In genomic region chr3:88440500-88441381, GRCm38 (mm10) we compare ENCODE assay signal across 8 mouse cellular contexts. TPM values are rescaled to one million over a fixed set of nuclear protein-coding genes. Genes with fewer than 3 reads are reported as not detected.
A peak's percentile ranks its signal among the peaks of the same experiment; 100 is the strongest.
DNase-seq lines count a peak whose midpoint lies in the region; ATAC-seq and TF ChIP-seq lines count a peak whose summit lies in the region.

No protein-coding gene starts in this region.

- no peaks in the 10 kb centered on the region for H3K27me3 ChIP-seq in MEL (ENCODE audit: control insufficient read depth in 1 of 2, insufficient read depth in 2 of 2, low read length in 2 of 2)
- no peaks in the 10 kb centered on the region for H3K27me3 ChIP-seq in embryonic facial prominence, embryonic 14.5 days (replicated peaks; ENCODE audit: control insufficient read depth, insufficient read depth, low read length)
- no peaks in the 10 kb centered on the region for H3K27me3 ChIP-seq in hindbrain, embryonic 16.5 days (replicated peaks; ENCODE audit: control insufficient read depth, insufficient read depth, low read length)
- H3K27me3 ChIP-seq in limb, embryonic 15.5 days = 0 out of 2 replicates have a peak, but pooled peaks cover 3% of the 10 kb centered on the region
- H3K27me3 ChIP-seq in midbrain, embryonic 16.5 days (ENCODE audit: control insufficient read depth, insufficient read depth, low read depth, low read length) = no peaks in the 10 kb centered on the region

- H3K36me3 ChIP-seq in MEL (ENCODE audit: control insufficient read depth in 1 of 2, insufficient read depth in 2 of 2, low read length in 2 of 2) = no peaks in the 10 kb centered on the region
- H3K36me3 ChIP-seq in embryonic facial prominence, embryonic 14.5 days (ENCODE audit: control insufficient read depth, insufficient read depth, low read length) = no peaks in the 10 kb centered on the region
- H3K36me3 ChIP-seq in hindbrain, embryonic 16.5 days (ENCODE audit: control insufficient read depth, insufficient read depth, low read length) = peaks cover 13% of the 10 kb centered on the region
- 0 out of 2 replicates have a peak, but pooled peaks cover 4% of the 10 kb centered on the region for H3K36me3 ChIP-seq in limb, embryonic 15.5 days
- peaks cover 44% of the 10 kb centered on the region for H3K36me3 ChIP-seq in midbrain, embryonic 16.5 days (ENCODE audit: control insufficient read depth, insufficient read depth, low read length)

- H3K4me1 ChIP-seq in MEL (ENCODE audit: control insufficient read depth in 1 of 2, insufficient read depth in 2 of 2, low read length in 2 of 2) = no peaks in the 10 kb centered on the region
- peaks cover 4% of the 10 kb centered on the region for H3K4me1 ChIP-seq in embryonic facial prominence, embryonic 14.5 days (ENCODE audit: control insufficient read depth, insufficient read depth, low read length)
- H3K4me1 ChIP-seq in hindbrain, embryonic 16.5 days (ENCODE audit: control insufficient read depth, insufficient read depth, low read depth, low read length) = peaks cover 3% of the 10 kb centered on the region
- H3K4me1 ChIP-seq in limb, embryonic 15.5 days = peaks cover 32% of the 10 kb centered on the region
- 0 out of 2 replicates have a peak, but pooled peaks cover 4% of the 10 kb centered on the region for H3K4me1 ChIP-seq in midbrain, embryonic 16.5 days (ENCODE audit: control insufficient read depth, insufficient read depth, low read length)

- TF ChIP-seq CTCF in MEL (IDR thresholded peaks at IDR 0.05 in 2 of 3, conservative IDR thresholded peaks at IDR 0.05 in 1 of 3; ENCODE audit: control insufficient read depth in 1 of 3, insufficient read depth in 1 of 3, low read depth in 2 of 3, low read length in 3 of 3, poor library complexity in 1 of 3, severe bottlenecking in 1 of 3) = peak; percentile 44 to 72 (median 62)

- no peak overlapping the region for H3K9ac ChIP-seq in MEL (ENCODE audit: control insufficient read depth, low read depth, low read length, poor library complexity, severe bottlenecking)
- no peak overlapping the region for H3K9ac ChIP-seq in embryonic facial prominence, embryonic 14.5 days (ENCODE audit: low read depth, low read length)
- 0 out of 2 replicates have a peak overlapping the region, but pooled peaks have one; percentile 17 for H3K9ac ChIP-seq in hindbrain, embryonic 16.5 days (ENCODE audit: low read depth, low read length)
- no peak overlapping the region for H3K9ac ChIP-seq in limb, embryonic 15.5 days
- H3K9ac ChIP-seq in midbrain, embryonic 16.5 days (ENCODE audit: low read depth, low read length) = no peak overlapping the region

- H3K79me2 ChIP-seq in MEL (ENCODE audit: control insufficient read depth, insufficient read depth, low read length, poor library complexity) = no peaks in the 10 kb centered on the region

- no peak overlapping the region for H3K27ac ChIP-seq in MEL (ENCODE audit: control insufficient read depth, low read depth, low read length)
- H3K27ac ChIP-seq in embryonic facial prominence, embryonic 14.5 days (replicated peaks; ENCODE audit: low read depth, low read length) = no peak overlapping the region
- H3K27ac ChIP-seq in hindbrain, embryonic 16.5 days (ENCODE audit: low read depth, low read length) = no peak overlapping the region
- no peak overlapping the region for H3K27ac ChIP-seq in limb, embryonic 15.5 days
- no peak overlapping the region for H3K27ac ChIP-seq in midbrain, embryonic 16.5 days (ENCODE audit: low read length)

- TF ChIP-seq EP300 in MEL (IDR thresholded peaks at IDR 0.05; ENCODE audit: low read depth in 1 of 2, low read length in 2 of 2) = no peak

- TF ChIP-seq RAD21 in MEL (IDR thresholded peaks at IDR 0.05; ENCODE audit: low read depth, low read length) = peak; percentile 49

- ATAC-seq in embryonic facial prominence, embryonic 14.5 days (ENCODE audit: low read depth) = no peak
- peak; percentile 31 for ATAC-seq in hindbrain, embryonic 16.5 days
- no peak for ATAC-seq in limb, embryonic 15.5 days (ENCODE audit: insufficient number of reproducible peaks, low FRiP score, low TSS enrichment, low read depth)
- peak; percentile 32; the same call in 1 of the 2 replicates for ATAC-seq in midbrain, embryonic 16.5 days

- DNase-seq in cerebellum, postnatal 10 days = peak; percentile 71 to 76
- DNase-seq in cerebellum, postnatal 4 days (ENCODE audit: low spot score in 2 of 2) = no peak
- peak; percentile 49 for DNase-seq in MEL (ENCODE audit: low read depth, low spot score)
- DNase-seq in embryonic facial prominence, embryonic 14.5 days (ENCODE audit: low spot score) = peak; percentile 70
- peak; percentile 62 for DNase-seq in thymus, postnatal 25 days

- H3K4me2 ChIP-seq in embryonic facial prominence, embryonic 14.5 days (ENCODE audit: low read depth, low read length) = peak overlapping the region; percentile 17
- H3K4me2 ChIP-seq in hindbrain, embryonic 16.5 days (ENCODE audit: low read length) = peak overlapping the region; percentile 19; the same call in 1 of the 2 replicates
- H3K4me2 ChIP-seq in limb, embryonic 15.5 days = peak overlapping the region; percentile 26; the same call in 1 of the 2 replicates
- no peak overlapping the region for H3K4me2 ChIP-seq in midbrain, embryonic 16.5 days (ENCODE audit: low read length)

- 23% methylated on average over 27 of the region's 27 CpGs for WGBS in embryonic facial prominence, embryonic 14.5 days
- WGBS in hindbrain, embryonic 16.5 days = 21% methylated on average over 27 of the region's 27 CpGs
- 19% methylated on average over 27 of the region's 27 CpGs for WGBS in limb, embryonic 15.5 days
- 23% methylated on average over 26 of the region's 27 CpGs for WGBS in midbrain, embryonic 16.5 days

- no peak overlapping the region for H3K4me3 ChIP-seq in MEL (ENCODE audit: control insufficient read depth in 1 of 2, insufficient read depth in 1 of 2, low read depth in 2 of 2, low read length in 2 of 2)
- no peak overlapping the region for H3K4me3 ChIP-seq in embryonic facial prominence, embryonic 14.5 days (ENCODE audit: low read depth, low read length)
- H3K4me3 ChIP-seq in hindbrain, embryonic 16.5 days (ENCODE audit: low read length) = no peak overlapping the region
- no peak overlapping the region for H3K4me3 ChIP-seq in limb, embryonic 15.5 days
- no peak overlapping the region for H3K4me3 ChIP-seq in midbrain, embryonic 16.5 days (ENCODE audit: low read depth, low read length)

- TF ChIP-seq POLR2A in MEL (IDR thresholded peaks at IDR 0.05; ENCODE audit: control insufficient read depth in 1 of 2, insufficient read depth in 1 of 2, low read depth in 1 of 2, low read length in 2 of 2, poor library complexity in 1 of 2) = no peak

- H3K9me3 ChIP-seq in MEL (replicated peaks; ENCODE audit: insufficient read depth, low read length) = no peaks in the 10 kb centered on the region
- no peaks in the 10 kb centered on the region for H3K9me3 ChIP-seq in embryonic facial prominence, embryonic 14.5 days (ENCODE audit: control insufficient read depth, low read length)
- H3K9me3 ChIP-seq in hindbrain, embryonic 16.5 days (ENCODE audit: control insufficient read depth, low read length) = no peaks in the 10 kb centered on the region
- H3K9me3 ChIP-seq in limb, embryonic 15.5 days = no peaks in the 10 kb centered on the region
- no peaks in the 10 kb centered on the region for H3K9me3 ChIP-seq in midbrain, embryonic 16.5 days (replicated peaks; ENCODE audit: control insufficient read depth, low read length, poor library complexity, severe bottlenecking)

TF ChIP-seq in MEL, 35 proteins besides CTCF, POLR2A, EP300 and RAD21 (continues in another document):
- TF ChIP-seq SMC3 (IDR thresholded peaks at IDR 0.05; ENCODE audit: low read depth, low read length) (peak; percentile 88), ZC3H11A (IDR thresholded peaks at IDR 0.05; ENCODE audit: low read depth, low read length) (peak; percentile 48)

RNA-seq across cellular contexts. Expression of gene Slc25a44, which starts 15.8 kb away (rescaled TPM):
- total RNA-seq in MEL (2012; rRNA removed) = 26.2 and 30.5 TPM in 2 replicates
- 10 to 100 TPM in 1 of 2 experiments, not detected in 1; 34.6 TPM for polyA plus RNA-seq in MEL (2012; ENCODE audit: insufficient read depth in 1 of 2, insufficient read length in 2 of 2, low read depth in 1 of 2, low replicate concordance in 2 of 2, missing spikeins in 1 of 2)
- 18.1 and 21.4 TPM in 2 replicates for polyA plus RNA-seq in embryonic facial prominence, embryonic 14.5 days (2014; fragmentation: Nextera tagmentation; extraction: Ambion mirVana)
- 40.3 and 42.3 TPM in 2 replicates for polyA plus RNA-seq in hindbrain, embryonic 16.5 days (2015; fragmentation: Nextera tagmentation; extraction: Ambion mirVana)
- 16.5 and 17.1 TPM in 2 replicates for polyA plus RNA-seq in limb, embryonic 15.5 days (2015; fragmentation: Nextera tagmentation; extraction: Ambion mirVana)
- polyA plus RNA-seq in midbrain, embryonic 16.5 days (2015; fragmentation: Nextera tagmentation; extraction: Ambion mirVana) = 36.7 and 39.3 TPM in 2 replicates

RNA-seq across cellular contexts. Expression of gene Sema4a, which starts 20.2 kb away (rescaled TPM):
- 31.4 and 45.3 TPM in 2 replicates for total RNA-seq in MEL (2012; rRNA removed)
- 10 to 100 TPM in 1 of 2 experiments, not detected in 1; 33.5 TPM for polyA plus RNA-seq in MEL (2012; ENCODE audit: insufficient read depth in 1 of 2, insufficient read length in 2 of 2, low read depth in 1 of 2, low replicate concordance in 2 of 2, missing spikeins in 1 of 2)
- polyA plus RNA-seq in embryonic facial prominence, embryonic 14.5 days (2014; fragmentation: Nextera tagmentation; extraction: Ambion mirVana) = 9.5 and 10.1 TPM in 2 replicates
- 32.3 and 32.8 TPM in 2 replicates for polyA plus RNA-seq in hindbrain, embryonic 16.5 days (2015; fragmentation: Nextera tagmentation; extraction: Ambion mirVana)
- 23.1 and 24.5 TPM in 2 replicates for polyA plus RNA-seq in limb, embryonic 15.5 days (2015; fragmentation: Nextera tagmentation; extraction: Ambion mirVana)
- polyA plus RNA-seq in midbrain, embryonic 16.5 days (2015; fragmentation: Nextera tagmentation; extraction: Ambion mirVana) = 42.5 and 44.0 TPM in 2 replicates

RNA-seq across cellular contexts. Expression of gene Pmf1, which starts 30.6 kb away (rescaled TPM):
- 139 and 144 TPM in 2 replicates for total RNA-seq in MEL (2012; rRNA removed)
- 100 to 1,000 TPM in 1 of 2 experiments, not detected in 1; 357 TPM for polyA plus RNA-seq in MEL (2012; ENCODE audit: insufficient read depth in 1 of 2, insufficient read length in 2 of 2, low read depth in 1 of 2, low replicate concordance in 2 of 2, missing spikeins in 1 of 2)
- polyA plus RNA-seq in embryonic facial prominence, embryonic 14.5 days (2014; fragmentation: Nextera tagmentation; extraction: Ambion mirVana) = 87.0 and 99.7 TPM in 2 replicates
- polyA plus RNA-seq in hindbrain, embryonic 16.5 days (2015; fragmentation: Nextera tagmentation; extraction: Ambion mirVana) = 30.6 and 34.4 TPM in 2 replicates
- 94.9 and 106 TPM in 2 replicates for polyA plus RNA-seq in limb, embryonic 15.5 days (2015; fragmentation: Nextera tagmentation; extraction: Ambion mirVana)
- polyA plus RNA-seq in midbrain, embryonic 16.5 days (2015; fragmentation: Nextera tagmentation; extraction: Ambion mirVana) = 18.3 and 19.2 TPM in 2 replicates

RNA-seq across cellular contexts. Expression of gene Bglap, which starts 56.5 kb away (rescaled TPM):
- total RNA-seq in MEL (2012; rRNA removed) = not detected in 2 replicates
- under 1 TPM in 1 of 2 experiments, not detected in 1; 0.17 TPM for polyA plus RNA-seq in MEL (2012; ENCODE audit: insufficient read depth in 1 of 2, insufficient read length in 2 of 2, low read depth in 1 of 2, low replicate concordance in 2 of 2, missing spikeins in 1 of 2)
- 7.9 and 33.0 TPM in 2 replicates for polyA plus RNA-seq in embryonic facial prominence, embryonic 14.5 days (2014; fragmentation: Nextera tagmentation; extraction: Ambion mirVana)
- polyA plus RNA-seq in hindbrain, embryonic 16.5 days (2015; fragmentation: Nextera tagmentation; extraction: Ambion mirVana) = not detected in 2 replicates
- polyA plus RNA-seq in limb, embryonic 15.5 days (2015; fragmentation: Nextera tagmentation; extraction: Ambion mirVana) = 0.88 and 1.7 TPM in 2 replicates
- polyA plus RNA-seq in midbrain, embryonic 16.5 days (2015; fragmentation: Nextera tagmentation; extraction: Ambion mirVana) = 0.88 TPM in 1 of 2 replicates, not detected in the other

Comparison
In these comparisons a context has a peak if more than half of its experiments do, and no peak if none do; other contexts are left out.
1. DNase-seq: peak in cerebellum, postnatal 10 days (2 of 2), MEL (single experiment), embryonic facial prominence, embryonic 14.5 days (single experiment) and thymus, postnatal 25 days (single experiment); none in cerebellum, postnatal 4 days (0 of 2).
2. ATAC-seq: peak in hindbrain, embryonic 16.5 days (single experiment) and midbrain, embryonic 16.5 days (single experiment); none in embryonic facial prominence, embryonic 14.5 days (single experiment) and limb, embryonic 15.5 days (single experiment).